Mouse (Mus musculus) skeletal muscle tissue, adult 2 months (tissue): ENCODE data around the gene Defb43.

ENCODE experiments used
- DNase-seq: peaks from one replicate; pipeline ENCODE4 v3.0.0-alpha.2; 2012; ENCODE audit warnings: low read depth, low spot score

Gene Defb43

DNA sequence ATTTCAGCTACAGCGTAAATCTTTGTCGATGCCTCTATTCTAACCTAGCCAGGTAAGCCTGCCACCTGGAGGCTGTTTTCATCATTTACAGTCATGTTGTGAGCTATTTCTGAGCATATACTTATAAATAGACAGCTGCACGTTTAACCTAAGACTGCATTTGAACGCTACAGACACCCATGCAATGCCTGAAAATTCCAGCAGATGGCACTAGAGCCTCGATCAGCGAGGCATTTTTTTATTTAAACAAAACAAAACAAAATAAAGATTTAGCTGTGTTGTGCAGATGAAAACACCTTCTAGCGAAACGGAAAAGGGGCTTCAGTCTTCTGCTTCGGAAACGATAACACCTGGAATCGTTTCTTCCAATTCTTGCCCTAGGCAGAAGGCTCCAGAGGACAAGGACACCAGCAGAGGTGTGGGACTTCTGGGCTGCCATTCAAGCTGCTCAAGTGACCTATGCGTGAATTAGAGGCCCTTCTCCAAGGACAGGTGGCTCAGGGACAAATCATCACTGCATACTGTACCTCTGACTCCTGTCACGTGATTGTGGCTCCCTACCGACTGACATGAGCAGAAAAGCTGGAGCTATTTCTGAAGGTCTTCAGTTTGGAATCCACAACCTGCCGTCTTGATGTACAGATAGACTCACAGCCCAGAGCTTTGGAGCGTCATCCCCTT lies 55.2 kb downstream of the Defb43 start:
- peak; percentile 36 for DNase-seq
